Mouse (Mus musculus) heart, adult 2 months (tissue): ENCODE measurements around the gene Dnajc28.

Source experiments
- CTCF ChIP-seq: fragments of 200-600 bp; IDR thresholded peaks from 2 replicates; pipeline ENCODE4 v1.8.1; 2022; ENCODE audit warnings: antibody characterized with exemption, mild to moderate bottlenecking, moderate library complexity
- EP300 ChIP-seq: fragments of 200-500 bp; IDR thresholded peaks from 2 replicates; pipeline ENCODE4 v1.6.1; 2011; ENCODE audit warnings: low read depth, low read length, control low read depth; ENCODE audit not compliant: insufficient read depth
- POLR2A ChIP-seq: fragments of 200-500 bp; IDR thresholded peaks from 2 replicates; pipeline ENCODE4 v1.6.1; 2011; ENCODE audit warnings: mild to moderate bottlenecking, low read depth, low read length, control low read depth; ENCODE audit not compliant: insufficient read depth

- TF ChIP-seq CTCF: no peak
- TF ChIP-seq POLR2A: no peak
- no peak for TF ChIP-seq EP300
Observed at GRCm38 (mm10) chr16:91649246-91649645, 30.4 kb upstream of the Dnajc28 start.
